Mouse (Mus musculus) mature B cell (primary cell): ENCODE data around the gene Kdm1b.

Source experiments
- in situ Hi-C: fragments of 300-500 bp; cut with MboI; formaldehyde crosslinking; loops from 2 replicates; pipeline ENCODE4 v1.14.3; 2019

The Kdm1b gene

GRCm38 (mm10) chr13:47111185-47111584, 67.9 kb downstream of the Kdm1b start:
- in situ Hi-C loops: no loop called here

DNA sequence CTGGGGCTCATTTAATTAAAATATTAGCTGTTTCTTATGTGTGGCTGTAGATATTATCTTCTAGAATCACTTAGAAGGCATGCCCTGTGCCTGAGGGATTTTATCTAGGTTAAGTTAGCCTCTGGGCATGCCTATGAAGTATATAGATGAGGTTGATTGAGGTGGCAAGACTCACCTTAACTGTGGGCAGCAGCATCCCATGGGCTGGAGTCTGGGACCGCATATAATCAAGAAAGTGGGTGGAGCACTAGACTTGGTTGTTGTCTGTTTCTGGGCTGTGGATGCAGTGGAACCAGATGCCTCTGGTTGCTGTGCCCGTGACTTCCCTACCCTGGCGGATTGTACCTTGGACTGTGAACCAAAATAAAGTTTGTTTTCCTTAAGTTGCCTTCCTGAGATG, 68.8 kb downstream of the Kdm1b start:
- in situ Hi-C loops: no loop called here

- in situ Hi-C loops: no loop called here
These were observed 69.6 kb downstream of the Kdm1b start for GRCm38 (mm10) chr13:47112924-47113323.

GRCm38 (mm10) chr13:47116000-47116399, 72.7 kb downstream of the Kdm1b start:
- in situ Hi-C loops: no loop called here

DNA sequence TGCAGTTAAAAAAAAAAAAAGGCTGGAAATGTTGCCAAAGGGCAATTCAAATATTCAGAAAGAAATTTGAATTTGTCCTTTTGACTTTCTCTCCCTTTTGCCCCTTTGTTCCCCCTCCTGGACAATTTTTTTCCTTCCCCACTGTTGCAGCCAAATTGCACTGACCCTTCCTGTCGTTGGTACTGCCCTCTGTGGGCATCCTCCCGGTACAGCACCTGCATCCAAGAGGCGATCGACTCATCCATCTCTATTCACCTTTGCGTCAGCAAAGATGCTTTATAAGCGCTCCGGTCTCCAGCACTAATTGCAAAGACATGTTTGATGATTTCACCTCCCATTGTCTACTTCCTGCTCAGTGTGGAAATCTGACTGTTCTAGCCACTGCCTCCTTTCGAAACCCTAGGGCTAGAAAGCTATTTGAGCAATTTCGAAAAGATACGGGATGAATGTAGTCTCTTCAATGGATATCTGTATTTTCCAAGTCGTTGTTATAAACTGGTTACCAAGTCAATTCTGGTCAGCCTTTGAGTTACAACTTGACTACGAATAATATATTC, 78.1 kb downstream of the Kdm1b start:
- in situ Hi-C loops: no loop called here

DNA sequence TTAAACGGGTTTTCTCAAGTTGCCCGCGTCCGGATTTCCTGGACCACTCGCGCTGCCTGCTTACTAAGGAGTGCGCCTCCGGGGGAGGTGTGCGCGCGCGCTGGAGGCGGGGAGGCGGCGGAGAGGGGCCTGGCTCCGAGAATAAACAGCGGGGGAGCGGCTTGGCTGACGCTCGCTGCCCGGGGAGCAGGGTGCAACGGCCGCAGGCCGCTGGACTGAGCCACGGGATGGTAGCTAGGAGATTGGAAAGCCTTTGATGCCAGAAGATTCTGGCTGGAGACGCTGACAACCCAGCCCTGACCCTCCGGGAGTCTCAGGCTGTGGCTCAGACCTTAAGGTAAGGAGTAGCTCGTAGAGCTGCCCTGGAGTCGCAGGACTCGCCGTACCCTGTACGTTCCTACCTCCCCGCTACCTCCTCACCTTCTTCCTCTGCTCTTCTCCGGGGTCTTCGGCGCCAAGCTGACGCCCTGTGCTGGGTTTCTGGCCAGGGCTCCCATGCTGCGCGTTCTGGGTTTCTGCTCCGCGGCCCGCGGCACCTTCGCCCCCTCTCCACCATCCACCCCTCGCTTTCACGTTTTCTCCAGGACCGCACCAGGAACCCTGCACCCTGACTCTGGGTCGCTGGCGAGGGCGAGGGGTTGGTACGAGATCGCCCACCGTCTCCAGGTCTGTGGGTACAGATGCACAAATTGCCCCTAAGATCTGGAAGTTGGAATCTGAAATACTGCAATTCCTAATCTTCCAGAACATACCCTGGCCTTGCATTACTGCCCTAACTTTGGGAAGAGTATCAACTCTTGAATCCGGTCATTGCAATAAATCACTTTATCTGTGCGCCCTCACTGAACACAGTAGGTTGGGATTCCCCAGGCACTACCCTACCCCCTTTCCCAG, 79.5 kb downstream of the Kdm1b start, which contains the start of gene Rnf144b:
Gene Rnf144b, plus strand, starts transcription at position 120 of the 894 bp plus-strand sequence.
- in situ Hi-C loops: no loop called here

DNA sequence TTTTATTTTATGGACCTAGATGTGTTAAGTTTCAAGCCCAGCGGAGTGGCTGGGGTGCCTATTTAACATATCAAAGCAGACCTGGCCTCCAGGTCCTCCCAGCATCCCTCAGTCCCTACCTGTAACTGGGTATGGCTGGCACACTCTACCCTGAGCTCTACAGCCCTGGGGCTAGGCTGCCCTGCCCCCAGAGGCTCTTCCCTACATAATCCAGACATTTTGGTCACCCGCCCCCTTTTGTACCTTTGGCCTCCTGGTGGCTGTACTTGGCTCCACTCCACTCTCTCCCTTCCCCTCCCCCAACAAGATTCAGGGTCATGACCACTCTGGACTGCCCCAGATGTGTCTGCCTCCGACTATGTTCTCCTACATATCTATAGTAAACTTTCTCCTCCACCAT, 81.2 kb downstream of the Kdm1b start:
- in situ Hi-C loops: no loop called here

GRCm38 (mm10) chr13:47124986-47125385, 81.7 kb downstream of the Kdm1b start:
- in situ Hi-C loops: no loop called here

DNA sequence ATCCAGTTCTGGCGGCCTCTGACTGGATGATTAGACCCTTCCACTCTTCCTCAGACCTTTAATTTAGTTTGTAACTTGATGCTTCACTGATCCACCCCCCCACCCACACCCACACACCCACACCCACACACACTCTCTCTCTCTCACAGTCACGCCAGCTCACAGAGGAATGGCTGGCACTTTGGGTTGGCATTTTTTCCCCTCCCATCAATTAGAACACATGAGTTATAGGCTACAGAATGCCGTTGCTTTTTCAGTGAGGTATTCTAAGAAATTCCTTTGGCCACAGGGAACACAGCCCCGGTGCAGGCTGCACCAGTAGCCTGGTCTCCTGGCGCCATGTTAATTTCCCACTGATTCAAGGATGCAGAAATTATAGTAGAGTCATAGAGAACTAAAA, 82.3 kb downstream of the Kdm1b start:
- in situ Hi-C loops: no loop called here

DNA sequence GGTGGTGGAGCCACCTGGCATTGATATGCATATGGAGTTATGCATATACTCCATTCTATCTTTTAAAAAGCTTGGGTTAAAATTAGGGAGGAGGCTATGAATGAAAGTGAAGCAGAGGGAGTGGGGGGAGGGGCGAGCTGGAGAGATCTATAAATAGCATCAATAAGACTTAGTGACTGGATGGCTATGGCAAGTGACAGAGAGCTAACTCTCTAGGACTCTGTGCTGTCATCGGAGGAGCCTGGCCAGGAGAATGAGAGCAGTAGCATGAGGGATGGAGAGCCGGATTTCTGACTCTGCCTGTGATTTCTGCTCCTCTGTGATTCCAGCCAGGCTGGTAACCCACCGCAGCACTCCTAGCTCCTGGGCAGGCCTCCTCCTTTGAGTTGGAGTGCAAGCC, 85.8 kb downstream of the Kdm1b start:
- in situ Hi-C loops: no loop called here

- in situ Hi-C loops: no loop called here
These were observed 89.8 kb downstream of the Kdm1b start for GRCm38 (mm10) chr13:47133058-47133457.

- in situ Hi-C loops: no loop called here
These were observed 91.5 kb downstream of the Kdm1b start for GRCm38 (mm10) chr13:47134836-47135235.
